Mouse (Mus musculus) embryonic fibroblast, embryonic 13.5 days (primary cell): ENCODE results near the gene Gmds.

Experiments used
- CTCF ChIP-seq: IDR thresholded peaks from 2 replicates; pipeline ENCODE4 v1.5.1; 2011; ENCODE audit warnings: mild to moderate bottlenecking, control low read depth, low read length, moderate library complexity, borderline replicate concordance; ENCODE audit not compliant: insufficient read depth
- POLR2A ChIP-seq: IDR thresholded peaks from 2 replicates; pipeline ENCODE4 v1.6.1; 2011; ENCODE audit warnings: low read depth, mild to moderate bottlenecking, control low read depth, low read length, moderate library complexity

DNA sequence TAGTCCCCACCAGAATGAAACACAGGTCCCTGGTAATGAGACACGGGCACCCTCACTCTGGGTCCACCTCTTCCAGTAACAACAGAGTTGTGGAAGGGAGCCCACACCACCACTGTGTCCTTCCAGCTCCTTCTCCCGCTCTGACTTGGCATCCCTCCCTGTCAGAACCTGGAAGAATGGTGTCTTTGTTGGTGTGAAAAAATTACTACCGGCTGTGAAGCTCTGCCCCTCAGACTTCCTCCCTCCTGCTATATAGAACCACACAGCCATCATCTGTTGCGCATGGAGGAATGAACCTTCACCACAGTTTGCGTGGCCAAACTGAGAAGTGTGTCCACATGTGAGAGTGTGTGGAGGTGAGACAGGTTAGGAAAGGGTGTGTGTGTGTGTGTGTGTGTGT lies 562.8 kb downstream of the Gmds start:
- TF ChIP-seq CTCF (no peak), POLR2A (no peak)
